Mouse (Mus musculus) CD8-positive naive resting alpha-beta T cell, adult 2 months (primary cell): ENCODE results near the gene Tceanc2.
"Not testable (repeated sequence)": the region's sequence is repeated elsewhere in the genome, so short reads cannot be mapped to it uniquely, and the experiment has no call there.

Experiments used
- DNase-seq, 2 experiments: peaks; one replicate each; pipeline ENCODE4 v3.0.0; 2022; ENCODE audit warnings: low read depth in 2 of 2, low spot score in 2 of 2

The Tceanc2 gene

DNA sequence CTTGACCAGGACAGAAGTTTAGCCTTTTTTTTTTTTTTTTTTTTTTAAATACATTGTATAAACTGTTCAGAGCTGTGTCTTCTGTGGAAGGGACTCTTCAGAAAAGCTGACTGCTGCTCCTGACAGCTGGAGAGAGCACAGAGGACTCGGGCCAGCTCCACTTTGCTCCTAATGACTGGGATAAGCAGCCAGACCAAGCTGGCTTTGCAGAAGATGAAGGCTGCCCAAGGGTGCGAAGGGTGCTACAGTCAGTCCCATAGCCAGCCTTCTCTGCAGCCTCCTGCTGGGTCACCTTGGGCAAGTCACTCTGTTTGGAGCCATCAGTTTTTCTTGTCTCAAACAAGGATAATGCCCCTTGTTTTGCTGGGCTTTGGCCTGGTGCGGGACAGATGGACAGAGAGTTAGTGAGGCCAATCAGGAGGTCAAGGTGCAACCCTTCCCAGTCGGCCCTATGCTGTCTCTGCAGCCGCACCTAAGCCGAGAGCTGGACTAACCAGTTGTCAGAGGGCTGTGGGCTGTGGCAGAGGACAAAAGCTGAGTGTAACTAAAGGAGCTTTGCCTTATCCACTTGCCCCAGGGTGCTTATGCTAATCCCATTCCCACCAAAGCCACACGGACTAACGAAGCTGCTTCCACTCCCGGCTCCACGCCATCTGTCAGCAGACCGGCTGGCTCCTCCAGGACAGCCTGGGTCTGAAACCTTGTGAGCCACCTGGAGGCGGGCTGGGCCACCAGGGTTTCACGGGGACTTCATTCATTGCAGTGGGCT lies 50.8 kb downstream of the Tceanc2 start:
- DNase-seq, result no peak

DNA sequence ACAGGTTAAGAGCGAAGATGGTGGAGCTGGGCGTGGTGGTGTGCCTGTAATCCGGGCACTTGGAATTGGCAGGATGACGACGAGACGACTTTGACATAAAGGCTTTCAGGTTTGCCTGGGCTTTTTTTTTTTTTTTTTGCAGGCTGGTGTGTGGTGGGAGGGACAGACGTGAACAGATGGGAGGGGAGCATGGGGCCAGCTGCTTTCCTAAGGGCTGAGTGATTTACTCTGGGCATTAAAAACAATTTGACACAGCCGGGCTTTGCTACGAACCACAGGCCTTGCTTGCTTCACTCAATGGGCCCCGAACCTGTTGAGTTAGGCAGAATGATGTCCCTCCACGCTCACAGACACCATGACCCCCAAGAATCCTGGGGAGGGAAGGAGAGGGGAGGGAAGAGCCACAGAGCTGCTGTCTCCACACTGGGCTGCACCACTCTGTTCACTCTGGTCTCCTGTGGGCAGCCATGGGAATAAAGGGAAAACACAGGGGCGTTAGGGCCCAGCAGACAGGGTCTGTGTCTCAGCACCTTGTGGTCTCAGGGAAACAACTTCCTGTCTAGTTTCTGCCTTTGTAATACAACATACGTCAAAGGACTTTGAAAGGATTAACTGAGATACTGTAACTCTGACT lies 51.9 kb downstream of the Tceanc2 start:
- DNase-seq, result no peak

DNA sequence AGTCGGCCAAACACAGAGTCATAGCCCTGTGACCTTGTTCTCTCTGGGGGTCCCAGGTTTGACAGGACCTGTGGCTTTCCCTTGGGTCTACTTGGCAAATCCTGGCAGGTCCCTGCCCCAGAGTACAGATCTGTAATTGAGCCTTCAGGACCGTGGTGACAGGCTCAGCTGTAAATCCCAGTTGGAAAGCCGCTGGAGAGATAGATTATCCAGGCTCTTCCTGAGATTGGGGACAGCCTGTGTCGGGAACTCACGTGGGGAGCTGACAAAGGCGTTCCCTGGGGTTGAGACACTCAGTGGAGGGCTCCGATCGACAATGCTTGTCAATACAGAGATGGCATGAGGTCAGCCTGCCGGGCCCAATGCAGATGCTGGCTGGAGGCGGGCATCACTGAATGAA lies 52.5 kb downstream of the Tceanc2 start:
- DNase-seq, result no peak

DNA sequence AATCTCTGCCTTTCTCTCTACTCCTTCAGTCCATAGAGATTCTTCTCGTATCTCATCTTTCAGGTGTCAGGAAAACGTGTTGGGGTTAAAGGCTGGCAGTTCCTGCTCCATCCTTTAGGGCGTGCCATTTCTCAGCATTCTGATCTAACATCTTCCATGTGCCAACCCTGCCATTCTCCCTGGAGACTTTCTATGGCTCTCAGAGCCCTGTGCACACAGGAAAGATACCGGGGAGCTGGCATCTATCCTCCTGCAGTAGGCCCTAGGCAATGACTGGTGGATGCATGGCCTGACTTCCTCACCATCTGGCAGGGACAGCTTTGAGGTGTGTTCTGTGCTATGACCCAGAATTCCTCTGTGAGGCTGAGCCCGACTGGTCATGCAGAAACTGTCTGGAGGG lies 53.8 kb downstream of the Tceanc2 start:
- DNase-seq, result no peak

DNA sequence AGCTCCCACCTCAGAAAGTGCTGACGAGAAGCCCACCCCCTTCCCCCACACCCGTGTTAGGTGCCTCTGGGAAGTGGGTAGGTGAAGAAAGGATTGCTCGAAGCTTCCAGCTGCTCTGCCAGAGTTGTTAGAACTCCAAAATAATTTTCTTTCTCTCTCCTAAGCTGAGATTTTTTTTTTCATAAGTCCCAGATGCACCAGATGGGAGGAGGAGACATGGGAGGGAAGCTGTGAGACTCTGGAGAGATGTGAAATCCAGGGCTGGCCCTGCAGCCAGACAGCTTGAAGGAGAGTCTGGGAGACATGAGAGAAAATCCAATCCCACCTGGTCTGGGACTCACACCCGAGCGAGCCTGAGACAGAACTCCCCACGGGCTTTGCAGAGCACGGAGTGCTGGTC lies 54.5 kb downstream of the Tceanc2 start:
- DNase-seq, result no peak

DNA sequence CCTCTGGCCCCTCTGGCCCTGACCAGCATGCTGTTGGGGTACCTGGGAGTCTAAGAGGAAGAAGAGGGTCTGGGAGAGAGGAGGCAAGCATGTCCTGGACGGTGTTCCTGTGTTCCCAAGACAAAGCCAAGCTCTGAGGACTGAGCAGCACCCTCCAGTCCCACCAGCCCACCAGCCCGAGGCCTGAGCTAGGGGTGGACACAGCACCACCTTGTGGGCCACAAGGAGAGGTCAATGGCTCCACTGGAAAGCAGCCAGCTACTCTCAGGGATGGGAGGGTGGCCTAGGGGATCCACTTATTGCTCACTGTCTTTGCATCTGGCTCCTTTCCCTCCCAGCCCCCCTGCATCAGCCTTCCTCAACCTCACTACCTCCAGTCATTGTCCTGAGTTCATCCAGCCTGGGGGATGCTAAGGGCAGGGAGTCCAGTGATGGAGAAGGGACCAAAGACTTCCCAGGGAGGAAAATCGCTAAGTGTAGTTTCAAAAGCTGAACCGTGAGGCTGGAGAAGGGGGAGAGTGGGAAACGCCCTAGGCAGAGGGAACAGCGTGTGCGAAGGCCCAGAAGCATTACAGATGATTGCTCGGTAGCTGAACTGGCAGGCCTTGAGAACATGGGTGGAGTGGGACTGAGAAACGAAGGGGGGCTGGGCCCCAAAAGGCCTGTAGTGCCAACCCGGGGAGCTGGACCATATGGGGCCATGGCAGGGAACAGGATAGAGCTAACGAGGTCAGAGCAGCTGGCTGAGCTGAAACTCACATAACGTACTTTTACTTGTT lies 57.6 kb downstream of the Tceanc2 start:
- no peak for DNase-seq

DNA sequence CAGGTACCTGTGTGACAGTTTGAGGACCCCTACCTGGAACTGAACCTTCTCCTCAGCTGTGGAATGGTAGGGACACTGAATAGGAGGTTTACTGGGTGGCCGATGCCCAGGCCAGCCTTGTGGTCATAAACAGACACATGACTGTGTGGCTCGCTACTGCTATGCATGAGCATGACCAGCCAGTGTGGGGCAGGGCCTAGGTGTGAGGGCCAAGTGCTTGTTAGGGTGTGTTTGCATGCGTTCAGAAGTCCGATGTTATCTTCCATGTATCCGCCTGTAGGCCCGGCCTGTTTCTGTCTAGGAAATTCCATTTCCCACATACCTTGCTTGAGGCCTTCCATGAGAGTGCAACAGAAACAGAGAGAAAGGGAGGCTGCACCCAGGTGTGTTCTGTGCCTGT lies 58.2 kb downstream of the Tceanc2 start:
- no peak for DNase-seq

DNA sequence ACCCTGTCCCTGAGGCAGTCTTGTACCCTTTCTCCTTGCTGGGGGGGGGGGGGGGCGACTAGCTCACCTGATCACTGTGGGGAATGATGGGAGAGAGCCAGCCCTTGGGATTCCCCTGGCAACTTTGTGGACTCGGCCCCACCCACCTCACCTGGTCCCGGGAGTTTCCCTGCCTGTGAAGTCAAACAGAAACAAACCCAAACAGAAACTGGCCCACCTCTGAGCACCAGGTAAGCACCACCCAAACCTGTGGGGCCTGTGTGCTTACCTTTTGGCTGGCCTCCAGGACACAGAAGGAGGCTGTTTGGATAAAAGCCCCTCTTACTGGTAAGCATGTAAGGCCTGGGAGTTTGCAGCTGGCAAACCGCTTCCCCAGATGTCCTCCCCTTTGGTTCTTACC lies 59.9 kb downstream of the Tceanc2 start:
- no peak for DNase-seq

DNA sequence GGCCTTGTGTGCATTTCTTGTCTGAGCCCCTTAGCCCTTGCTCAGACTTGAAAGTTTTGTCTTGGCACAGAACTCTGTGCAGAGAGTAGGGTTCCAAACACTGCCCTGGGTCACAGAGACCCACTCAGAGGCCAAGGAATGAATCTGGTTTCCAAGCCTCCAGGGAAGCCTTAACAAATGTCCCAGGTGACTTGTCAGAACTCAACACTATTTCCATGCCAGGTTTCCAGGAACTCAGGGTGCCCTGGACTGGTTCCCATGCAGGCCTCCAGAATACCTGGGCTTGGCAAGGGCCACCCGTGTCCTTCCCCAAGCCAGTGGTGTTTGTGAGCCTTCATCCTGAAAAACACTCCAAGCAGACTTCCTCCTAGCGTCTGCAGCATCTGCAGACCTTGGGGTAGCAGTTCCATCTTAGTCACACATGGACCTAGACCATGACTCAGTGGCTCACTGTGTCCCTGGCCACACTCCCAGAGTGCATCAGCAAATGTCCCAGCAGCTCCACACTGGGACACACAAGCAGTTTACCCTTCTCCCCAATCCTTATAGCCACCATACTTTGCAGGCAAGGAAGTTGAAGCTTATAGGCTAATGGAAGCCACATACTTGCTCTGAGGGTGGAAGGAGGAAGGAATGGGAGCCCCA lies 61.1 kb downstream of the Tceanc2 start:
- no peak for DNase-seq

DNA sequence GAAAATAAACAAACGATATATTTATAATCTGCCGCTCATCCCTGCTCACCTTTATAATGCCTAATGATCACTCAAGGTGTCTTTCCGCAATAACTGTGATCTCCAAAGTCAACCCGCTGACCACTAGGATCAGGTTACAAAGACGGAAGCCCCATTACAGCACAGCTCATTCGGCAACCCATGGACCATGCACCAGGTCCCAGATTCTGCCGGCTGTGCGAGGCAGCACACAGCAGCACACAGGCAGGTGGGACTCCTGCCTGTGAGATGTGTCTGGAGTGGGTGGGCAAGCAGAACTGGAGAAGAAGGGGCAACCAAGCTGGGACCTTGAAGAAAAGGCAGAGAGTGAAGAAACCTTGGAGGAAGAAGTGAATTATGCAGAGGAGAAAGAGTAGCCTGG lies 64.6 kb downstream of the Tceanc2 start:
- DNase-seq, result no peak

DNA sequence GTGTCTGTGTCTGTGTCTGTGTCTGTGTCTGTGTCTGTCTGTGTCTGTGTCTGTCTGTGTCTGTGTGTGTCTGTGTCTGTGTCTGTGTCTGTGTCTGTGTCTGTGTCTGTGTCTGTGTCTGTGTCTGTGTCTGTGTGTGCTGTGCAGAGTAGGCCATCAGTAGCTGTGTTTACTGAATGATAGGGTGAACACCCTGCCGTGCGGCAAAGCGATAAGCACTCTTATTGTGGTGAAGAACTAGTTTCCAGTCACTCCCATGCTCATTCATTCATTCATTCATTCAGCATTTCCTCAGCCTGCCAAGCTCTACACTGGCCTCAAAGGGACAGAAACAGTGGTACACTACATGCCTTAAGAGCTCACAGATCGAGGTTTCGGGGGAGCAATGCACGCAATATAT lies 69.7 kb downstream of the Tceanc2 start:
- DNase-seq, result not testable (repeated sequence)

DNA sequence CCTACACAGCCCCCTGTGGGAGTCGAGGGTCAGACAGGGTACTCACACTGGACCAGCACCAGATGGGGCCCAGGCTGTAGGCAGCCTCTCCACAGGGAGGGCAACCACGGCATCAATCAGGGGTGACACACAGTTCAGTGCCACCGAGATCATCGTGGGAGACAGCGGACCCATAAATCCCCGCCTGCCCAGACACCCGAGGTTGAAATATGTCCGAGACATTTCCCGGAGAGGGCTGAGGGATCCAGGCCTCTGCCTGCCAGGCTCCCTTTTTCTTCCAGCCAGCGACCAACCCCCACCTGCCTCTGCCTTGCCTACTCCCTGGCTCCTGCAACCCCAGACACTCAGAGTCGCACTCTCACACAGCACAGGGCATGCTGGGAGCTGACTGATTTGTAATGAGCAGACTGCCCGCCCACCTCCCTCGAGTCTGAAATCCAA lies 70.6 kb downstream of the Tceanc2 start:
- no peak for DNase-seq

DNA sequence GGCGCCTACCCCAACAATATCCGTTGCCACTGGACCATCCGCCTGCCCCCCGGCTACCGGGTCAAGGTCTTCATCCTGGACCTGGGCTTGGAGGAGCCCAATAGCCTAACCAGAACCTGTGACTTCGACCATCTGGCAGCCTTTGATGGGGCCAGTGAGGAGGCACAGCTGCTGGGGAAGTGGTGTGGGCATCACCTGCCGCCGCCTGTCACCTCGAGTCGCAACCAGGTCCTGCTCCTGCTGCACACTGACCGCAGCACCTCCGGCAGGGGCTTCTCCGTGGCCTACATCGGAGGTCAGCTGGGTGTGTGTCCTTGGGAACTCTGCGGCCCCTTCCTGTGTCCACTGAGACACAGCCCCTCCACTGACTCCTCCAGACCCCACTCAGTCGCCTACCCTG lies 72.1 kb downstream of the Tceanc2 start:
- no peak for DNase-seq

DNA sequence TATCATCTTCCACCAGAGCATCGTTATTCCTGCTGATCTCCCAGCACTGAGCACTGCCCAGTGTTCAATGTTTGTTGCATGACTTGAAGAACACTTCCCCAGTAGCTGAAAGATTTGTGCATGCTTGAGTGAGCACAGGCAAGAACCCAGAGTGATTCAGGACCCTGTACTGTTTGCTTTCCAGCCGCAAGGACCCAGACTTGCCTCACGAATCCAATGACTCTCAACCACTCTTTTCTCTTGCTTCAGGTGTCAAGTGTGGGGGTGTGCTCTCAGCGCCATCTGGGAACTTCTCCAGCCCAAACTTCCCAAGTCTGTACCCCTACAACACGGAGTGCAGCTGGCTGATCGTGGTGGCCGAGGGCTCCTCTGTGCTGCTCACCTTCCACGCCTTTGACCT lies 76.7 kb downstream of the Tceanc2 start:
- no peak for DNase-seq

DNA sequence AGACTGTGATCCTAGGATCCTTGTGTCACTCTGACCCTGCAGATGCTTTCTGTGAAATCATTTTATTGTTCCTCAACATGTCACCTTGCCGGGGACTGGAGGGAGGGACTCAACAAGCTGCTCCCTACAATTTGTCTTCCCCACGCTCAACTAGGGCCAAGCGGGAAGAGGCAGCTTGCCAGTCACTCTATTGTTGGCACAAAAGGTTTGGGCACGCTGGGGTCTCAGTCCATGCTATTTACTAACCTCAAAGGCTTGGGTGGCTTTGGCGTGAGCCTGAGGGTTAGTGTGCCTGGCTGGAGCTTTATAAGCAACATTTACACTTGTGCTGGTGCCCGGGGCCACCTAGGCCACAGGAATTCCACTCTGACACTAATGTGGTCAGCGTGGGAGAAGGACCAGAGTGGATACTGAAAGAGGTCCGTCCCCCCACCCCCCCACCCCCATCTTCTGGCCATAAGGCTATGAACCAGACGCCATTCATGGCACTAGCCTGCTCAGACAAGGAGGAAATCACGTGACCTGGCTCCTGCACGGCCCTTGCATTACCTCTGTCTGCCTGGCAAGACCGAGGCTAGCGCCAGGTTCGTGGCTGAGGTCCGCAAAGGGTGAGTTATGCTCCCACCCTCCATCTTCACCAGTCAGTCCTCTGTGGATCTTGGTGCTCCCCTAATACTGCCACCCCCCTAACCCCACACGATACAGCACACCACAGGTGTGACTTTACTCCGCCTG lies 80.0 kb downstream of the Tceanc2 start:
- no peak for DNase-seq

DNA sequence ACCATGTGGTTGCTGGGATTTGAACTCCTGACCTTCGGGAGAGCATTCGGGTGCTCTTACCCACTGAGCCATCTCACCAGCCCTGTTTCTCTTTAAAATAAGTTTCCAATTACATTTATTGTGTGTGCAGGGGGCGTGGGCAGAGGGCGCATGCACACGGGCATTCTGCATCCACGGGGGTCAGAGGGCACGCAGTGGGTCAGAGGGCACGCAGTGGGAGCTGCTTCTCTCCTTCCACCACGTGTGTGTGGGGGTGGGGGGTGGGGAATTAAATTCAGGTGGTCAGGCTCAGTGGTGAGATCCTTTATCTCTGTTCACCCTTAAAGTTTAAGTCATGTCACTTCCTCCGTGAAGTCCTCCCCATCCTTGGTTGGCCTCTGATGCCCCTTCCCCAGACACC lies 80.5 kb downstream of the Tceanc2 start:
- DNase-seq, result no peak

DNA sequence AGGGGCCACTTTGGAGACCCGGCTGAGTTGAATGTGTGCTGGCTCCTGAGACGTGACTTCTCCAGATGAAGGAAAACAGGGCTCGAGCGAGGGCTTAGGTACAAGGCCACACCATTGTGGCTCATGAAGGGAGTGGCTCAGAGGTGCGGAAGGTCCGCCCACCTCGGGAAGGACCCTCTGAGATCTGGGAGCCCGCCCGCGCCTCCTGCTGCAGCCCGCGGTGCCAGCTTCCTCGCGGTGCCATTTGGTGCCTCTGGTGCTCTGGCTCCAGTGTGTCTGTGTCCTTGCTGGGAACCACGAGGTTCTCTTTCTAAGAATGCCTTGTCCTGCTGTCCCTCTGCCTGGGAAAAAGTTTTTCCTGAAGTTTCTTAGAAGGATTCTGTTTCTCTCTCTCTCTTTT lies 81.0 kb downstream of the Tceanc2 start:
- DNase-seq, result no peak

DNA sequence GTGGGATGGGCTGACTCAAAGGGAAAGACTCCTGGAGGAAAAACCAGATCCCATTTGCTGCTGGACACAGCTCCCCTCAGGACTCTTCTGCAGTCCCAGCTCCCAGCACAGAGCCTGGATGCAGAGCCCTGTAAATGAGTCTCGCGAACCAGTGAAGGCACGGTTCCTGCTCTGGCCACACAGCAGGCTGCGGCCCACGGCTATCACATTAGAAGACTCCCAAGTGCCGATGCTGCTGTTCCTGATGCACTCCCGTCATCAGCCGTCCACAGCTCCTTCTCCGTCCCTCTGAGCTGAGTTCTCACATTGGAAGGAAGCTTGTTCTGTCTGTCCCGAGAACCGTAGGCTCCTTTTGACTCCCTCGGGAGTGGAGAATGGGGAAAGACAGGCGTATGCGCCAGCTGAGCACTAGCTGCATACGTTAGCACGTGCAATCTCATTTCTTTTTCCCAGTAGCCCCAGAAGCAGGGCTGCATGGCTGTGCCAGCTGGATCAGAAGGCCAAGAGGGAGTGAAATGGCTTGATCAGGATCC lies 82.0 kb downstream of the Tceanc2 start, which contains the start of gene Cdcp2:
Gene Cdcp2 (plus strand): TSS at position 51 of the 533 bp plus-strand sequence.
- DNase-seq, result no peak

DNA sequence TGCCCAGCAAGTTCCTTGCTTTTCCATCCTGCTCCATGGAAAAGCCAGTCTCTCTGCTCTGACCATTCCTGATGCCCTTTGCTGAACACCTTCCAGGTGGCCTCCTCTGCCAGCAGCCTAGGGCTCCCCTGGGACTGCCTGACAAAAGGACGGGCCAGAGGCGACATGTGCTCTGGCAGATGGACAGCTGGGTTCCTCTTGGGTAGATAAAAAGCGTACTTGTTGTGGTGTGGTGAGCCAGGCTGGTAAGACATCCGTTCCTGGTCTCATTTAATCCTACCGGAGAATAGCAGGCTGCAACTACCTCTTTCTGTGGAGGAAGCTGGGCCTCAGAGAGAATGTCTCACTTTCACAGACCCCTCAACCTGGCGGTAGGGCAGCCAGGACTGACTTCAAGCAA lies 82.9 kb downstream of the Tceanc2 start:
- DNase-seq, result no peak

DNA sequence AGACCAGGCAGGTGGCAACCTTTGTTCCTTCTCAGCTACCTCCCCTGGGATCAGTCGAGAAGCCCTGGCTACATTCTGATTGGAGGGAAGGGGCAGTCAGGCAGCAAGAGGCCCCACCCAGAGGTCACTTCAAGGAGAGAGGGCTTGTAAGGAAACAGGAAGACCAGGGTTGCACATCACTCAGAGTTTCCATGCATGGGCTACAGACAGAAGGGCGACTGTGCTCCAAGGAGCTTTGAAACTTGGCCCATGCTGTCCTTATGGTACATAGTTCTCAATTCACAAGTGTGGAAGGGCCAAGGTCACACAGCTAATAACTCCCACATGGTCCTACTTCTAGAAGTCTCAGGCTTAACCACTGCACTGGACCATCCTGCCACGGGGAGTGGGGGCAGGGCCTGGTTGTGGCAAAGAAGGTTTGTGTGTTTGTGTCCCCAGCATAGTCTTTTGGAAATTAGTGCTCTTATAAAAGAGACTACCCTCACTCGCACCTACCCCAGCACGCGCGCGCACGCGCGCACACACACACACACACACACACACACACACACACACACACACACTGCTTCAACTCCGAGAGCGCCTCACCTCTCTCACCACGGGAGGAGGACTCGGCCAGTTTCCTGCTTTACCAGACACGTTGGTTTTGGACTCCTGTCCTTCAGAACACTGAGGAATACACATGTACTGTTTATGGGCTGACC lies 84.3 kb downstream of the Tceanc2 start:
- no peak for DNase-seq
